Mouse (Mus musculus) liver, embryonic 14.5 days (tissue): Measurements from ENCODE around the gene Lhfpl3.

Source experiments
- CTCF ChIP-seq: IDR thresholded peaks from 2 replicates; pipeline ENCODE4 v1.5.1; 2016; ENCODE audit warnings: antibody characterized with exemption, low read depth, control low read depth
- EP300 ChIP-seq: IDR thresholded peaks from 2 replicates; pipeline ENCODE4 v1.6.1; 2016; ENCODE audit warnings: antibody characterized with exemption, low read depth

DNA sequence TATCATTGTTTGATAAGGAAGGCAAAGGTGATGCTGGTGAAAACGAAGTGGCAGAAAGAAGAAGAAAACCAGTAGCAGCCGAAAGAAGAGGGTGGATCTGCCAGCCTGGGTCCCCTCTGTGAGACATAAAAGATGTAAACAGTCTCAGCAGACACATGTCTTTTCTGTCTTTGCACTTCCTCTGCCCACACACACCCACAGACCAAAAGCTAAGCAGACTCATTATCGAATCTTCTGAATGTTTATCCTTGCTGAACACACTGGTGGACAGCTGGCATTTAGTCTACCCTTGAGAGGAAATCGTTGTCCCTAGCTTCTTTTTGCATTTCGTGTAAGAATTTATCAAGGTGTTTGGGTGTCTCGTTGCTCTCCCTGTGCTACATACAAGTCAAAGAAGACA lies 443.8 kb downstream of the Lhfpl3 start:
- TF ChIP-seq CTCF (no peak), EP300 (no peak)
